Mouse (Mus musculus) bone marrow macrophage, adult 2 months (primary cell): ENCODE data around the gene Zfp62.

Experiments used
- CTCF ChIP-seq: IDR thresholded peaks from 2 replicates; pipeline ENCODE4 v1.5.1; 2012; ENCODE audit warnings: low read depth, mild to moderate bottlenecking, low read length, moderate library complexity
- POLR2A ChIP-seq: IDR thresholded peaks from 2 replicates; pipeline ENCODE4 v1.6.1; 2012; ENCODE audit warnings: mild to moderate bottlenecking, low read depth, low read length, borderline replicate concordance

- TF ChIP-seq CTCF (no peak), POLR2A (no peak)
Measured at GRCm38 (mm10) chr11:49232781-49233180, 29.7 kb downstream of the Zfp62 start.
